Comparison of ENCODE assay signal across 22 mouse cellular contexts in genomic region chr5:102227131-102227530, GRCm38 (mm10).
"Had no signal": no experiment of that assay in that cellular context is flagged by ENCODE, and none has a peak within 500 bp of the region (broad histone marks: within the 10 kb centered on the region; RNA-seq: fewer than 3 reads in every experiment).

No protein-coding gene starts in this region.

- H3K9ac ChIP-seq: kidney, embryonic 15.5 days; limb, embryonic 12.5 days; limb, embryonic 15.5 days; liver, embryonic 14.5 days; liver, postnatal 0 days; lung, embryonic 14.5 days had no signal

- H3K4me2 ChIP-seq: kidney, embryonic 15.5 days; limb, embryonic 12.5 days; limb, embryonic 15.5 days; liver, embryonic 11.5 days; lung, embryonic 14.5 days had no signal

- H3K27me3 ChIP-seq: kidney, embryonic 15.5 days; limb, embryonic 12.5 days; limb, embryonic 15.5 days had no signal

- H3K4me3 ChIP-seq: kidney, embryonic 15.5 days; limb, embryonic 12.5 days; limb, embryonic 15.5 days; myocyte had no signal

- H3K27ac ChIP-seq: kidney, embryonic 15.5 days; limb, embryonic 12.5 days; limb, embryonic 15.5 days; liver, embryonic 14.5 days; macrophage; stomach, postnatal 0 days had no signal

- H3K36me3 ChIP-seq: kidney, embryonic 15.5 days; limb, embryonic 12.5 days; limb, embryonic 15.5 days had no signal

- H3K4me1 ChIP-seq: kidney, embryonic 15.5 days; limb, embryonic 12.5 days; limb, embryonic 15.5 days had no signal

- H3K9me3 ChIP-seq: kidney, embryonic 15.5 days; limb, embryonic 12.5 days; limb, embryonic 15.5 days had no signal

- ATAC-seq: liver, postnatal 0 days; lung, postnatal 0 days had no signal

- DNase-seq: kidney, adult 11 months; kidney, adult 8-10 months; kidney, postnatal 10 days; kidney, postnatal 36 days; left cerebral cortex, postnatal 4 days; liver, postnatal 0 days; lung, embryonic 14.5 days; right cerebral cortex, adult 18-20 months; right cerebral cortex, postnatal 14 days; right cerebral cortex, postnatal 4 days; thymus, adult 2 months; thymus, postnatal 14 days; thymus, postnatal 4 days had no signal
